Mouse (Mus musculus) layer of hippocampus, adult 8-10 months (tissue): ENCODE measurements around the gene Adamtsl4. TPM values are rescaled to one million over a fixed set of nuclear protein-coding genes. Genes with fewer than 3 reads are reported as not detected.
"Not testable (repeated sequence)": the region's sequence is repeated elsewhere in the genome, so short reads cannot be mapped to it uniquely, and the experiment has no call there.

Source experiments
- DNase-seq, 2 experiments: peaks; one replicate each; pipeline ENCODE4 v3.0.0; 2022; ENCODE audit warnings: low spot score in 2 of 2
- total RNA-seq, 4 experiments: library from RNA; stranded (reverse); gene quantifications; 2 replicates each; pipeline ENCODE4 v1.2.4; 2022

Gene Adamtsl4
- total RNA-seq, 4 experiments from 2014 or later, result 5.2 to 17.9 (median 10.4) TPM

GRCm38 (mm10) chr3:95661945-95662715 lies 25.6 kb downstream of the Adamtsl4 start:
- DNase-seq, result no peak

- no peak for DNase-seq
Measured at GRCm38 (mm10) chr3:95660788-95661478, 26.8 kb downstream of the Adamtsl4 start.

GRCm38 (mm10) chr3:95659948-95660347 lies 27.8 kb downstream of the Adamtsl4 start:
- no peak for DNase-seq

GRCm38 (mm10) chr3:95658868-95659712 lies 28.6 kb downstream of the Adamtsl4 start:
- peak in 1 of 2 experiments; percentile 47 for DNase-seq

- DNase-seq, result peak; percentile 89
Measured at GRCm38 (mm10) chr3:95658236-95658867, 29.4 kb downstream of the Adamtsl4 start, which contains the start of gene Mcl1. TSS of gene Mcl1 (plus strand) at chr3:95658788.

- no peak for DNase-seq
Measured at GRCm38 (mm10) chr3:95657711-95658110, 30.0 kb downstream of the Adamtsl4 start.

- no peak for DNase-seq
Measured at GRCm38 (mm10) chr3:95657108-95657507, 30.6 kb downstream of the Adamtsl4 start.

- DNase-seq, result no peak
Measured at GRCm38 (mm10) chr3:95655437-95655836, 32.3 kb downstream of the Adamtsl4 start.

GRCm38 (mm10) chr3:95654371-95654770 lies 33.3 kb downstream of the Adamtsl4 start:
- not testable (repeated sequence) for DNase-seq

- no peak for DNase-seq
Measured at GRCm38 (mm10) chr3:95653473-95654034, 34.2 kb downstream of the Adamtsl4 start.

- DNase-seq, result no peak
Measured at GRCm38 (mm10) chr3:95652871-95653270, 34.8 kb downstream of the Adamtsl4 start.

GRCm38 (mm10) chr3:95652204-95652811 lies 35.4 kb downstream of the Adamtsl4 start:
- no peak for DNase-seq

- no peak for DNase-seq
Measured at GRCm38 (mm10) chr3:95651391-95652203, 36.1 kb downstream of the Adamtsl4 start.

GRCm38 (mm10) chr3:95651033-95651373 lies 36.7 kb downstream of the Adamtsl4 start:
- no peak for DNase-seq

GRCm38 (mm10) chr3:95650276-95651032 lies 37.3 kb downstream of the Adamtsl4 start:
- no peak for DNase-seq

GRCm38 (mm10) chr3:95648016-95648415 lies 39.7 kb downstream of the Adamtsl4 start:
- DNase-seq, result no peak

- no peak for DNase-seq
Measured at GRCm38 (mm10) chr3:95645313-95646235, 42.1 kb downstream of the Adamtsl4 start.

- DNase-seq, result no peak
Measured at GRCm38 (mm10) chr3:95643097-95643496, 44.6 kb downstream of the Adamtsl4 start.
